Mouse (Mus musculus) bone marrow, adult 2 months (tissue): ENCODE measurements at regions not wholly inside any gene's neighbourhood (a gene's known extent, or its start where the extent isn't known, plus 50 kb on each side); places are given as distances from the start of the nearest gene placed in this dataset.

Experiments
- CTCF ChIP-seq: fragments of 200-500 bp; IDR thresholded peaks from 2 replicates; pipeline ENCODE4 v1.5.1; 2011; ENCODE audit warnings: low read length, control low read depth; ENCODE audit not compliant: control insufficient read depth, insufficient read depth
- POLR2A ChIP-seq: fragments of 200-500 bp; IDR thresholded peaks from 2 replicates; pipeline ENCODE4 v1.6.1; 2011; ENCODE audit warnings: low read depth, mild to moderate bottlenecking, control low read depth, low read length, borderline replicate concordance; ENCODE audit not compliant: control insufficient read depth

DNA sequence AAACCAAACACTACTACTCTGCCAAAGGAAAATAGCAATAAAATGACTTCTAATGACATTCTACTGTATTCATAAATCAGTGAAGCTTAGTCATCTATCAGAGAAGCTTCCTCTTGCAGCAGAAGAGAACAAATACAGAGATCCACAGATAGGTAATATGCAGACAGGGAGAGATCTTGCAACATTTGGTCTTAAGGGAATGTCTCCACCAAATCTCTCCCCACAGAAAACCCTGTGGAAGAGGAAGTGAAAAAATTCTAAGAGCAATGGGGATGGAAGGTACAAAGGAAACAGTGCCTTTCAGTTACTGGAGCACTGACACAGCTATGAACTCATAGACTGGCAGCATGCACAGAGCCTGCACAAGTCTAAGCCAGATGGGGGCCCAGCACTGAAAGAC is 202.4 kb upstream of the Dkk2 start:
- TF ChIP-seq CTCF (no peak), POLR2A (no peak)
